Mouse (Mus musculus): ENCODE measurements at regions not wholly inside any gene's neighbourhood (a gene's known extent, or its start where the extent isn't known, plus 50 kb on each side); places are given as distances from the start of the nearest gene placed in this dataset.

- H3K27me3 ChIP-seq (replicated peaks; ENCODE audit: control insufficient read depth, insufficient read depth, low read length), result no peaks in the 10 kb centered on the region
- no peak for TF ChIP-seq POLR2A (IDR thresholded peaks at IDR 0.05; ENCODE audit: low read depth, low read length)
- no peak for DNase-seq
- H3K4me1 ChIP-seq (ENCODE audit: control insufficient read depth, insufficient read depth, low read length), result no peaks in the 10 kb centered on the region
- H3K27ac ChIP-seq (ENCODE audit: insufficient read depth, low read depth, low read length), result no peak overlapping the region
- no peaks in the 10 kb centered on the region for H3K36me3 ChIP-seq (ENCODE audit: control insufficient read depth, insufficient read depth, low read length)
- no peak overlapping the region for H3K4me3 ChIP-seq (ENCODE audit: insufficient read depth, low read depth, low read length)
These were observed 104.4 kb downstream of the 1190002N15Rik start for GRCm38 (mm10) chr9:94433468-94433867.

GRCm38 (mm10) chr9:94432144-94432747, 105.6 kb downstream of the 1190002N15Rik start:
- TF ChIP-seq CTCF (conservative IDR thresholded peaks at IDR 0.05; ENCODE audit: insufficient read depth, insufficient read length, low read depth, low read length), result no peak
- TF ChIP-seq POLR2A (IDR thresholded peaks at IDR 0.05; ENCODE audit: low read depth, low read length), result no peak

GRCm38 (mm10) chr9:94431540-94431939, 106.3 kb downstream of the 1190002N15Rik start:
- TF ChIP-seq CTCF (conservative IDR thresholded peaks at IDR 0.05; ENCODE audit: insufficient read depth, insufficient read length, low read depth, low read length), result no peak
- TF ChIP-seq POLR2A (IDR thresholded peaks at IDR 0.05; ENCODE audit: low read depth, low read length), result no peak
- H3K27ac ChIP-seq (ENCODE audit: insufficient read depth, low read depth, low read length), result no peak overlapping the region
- no peaks in the 10 kb centered on the region for H3K27me3 ChIP-seq (replicated peaks; ENCODE audit: control insufficient read depth, insufficient read depth, low read length)
- no peak overlapping the region for H3K4me3 ChIP-seq (ENCODE audit: insufficient read depth, low read depth, low read length)
- WGBS, result 95% methylated on average over 3 of the region's 3 CpGs
- no peaks in the 10 kb centered on the region for H3K4me1 ChIP-seq (ENCODE audit: control insufficient read depth, insufficient read depth, low read length)
- H3K36me3 ChIP-seq (ENCODE audit: control insufficient read depth, insufficient read depth, low read length), result no peaks in the 10 kb centered on the region
- DNase-seq, result no peak

More at GRCm38 (mm10) chr9:94432144-94432747, 105.6 kb downstream of the 1190002N15Rik start:
- Histone ChIP-seq H3K4me3 (ENCODE audit: insufficient read depth, low read depth, low read length) (no peak overlapping the region), H3K27ac (ENCODE audit: insufficient read depth, low read depth, low read length) (no peak overlapping the region), H3K36me3 (ENCODE audit: control insufficient read depth, insufficient read depth, low read length) (no peaks in the 10 kb centered on the region), H3K27me3 (replicated peaks; ENCODE audit: control insufficient read depth, insufficient read depth, low read length) (no peaks in the 10 kb centered on the region), H3K4me1 (ENCODE audit: control insufficient read depth, insufficient read depth, low read length) (no peaks in the 10 kb centered on the region)
- no peak for DNase-seq
- 98% methylated on average over 3 of the region's 3 CpGs for WGBS

GRCm38 (mm10) chr9:94430996-94431395, 106.9 kb downstream of the 1190002N15Rik start:
- Histone ChIP-seq H3K27me3 (replicated peaks; ENCODE audit: control insufficient read depth, insufficient read depth, low read length) (no peaks in the 10 kb centered on the region), H3K27ac (ENCODE audit: insufficient read depth, low read depth, low read length) (no peak overlapping the region), H3K36me3 (ENCODE audit: control insufficient read depth, insufficient read depth, low read length) (no peaks in the 10 kb centered on the region), H3K4me3 (ENCODE audit: insufficient read depth, low read depth, low read length) (no peak overlapping the region), H3K4me1 (ENCODE audit: control insufficient read depth, insufficient read depth, low read length) (no peaks in the 10 kb centered on the region)
- WGBS, result 90% methylated on average over 6 of the region's 6 CpGs
- DNase-seq, result no peak
- TF ChIP-seq CTCF (conservative IDR thresholded peaks at IDR 0.05; ENCODE audit: insufficient read depth, insufficient read length, low read depth, low read length), result no peak
- TF ChIP-seq POLR2A (IDR thresholded peaks at IDR 0.05; ENCODE audit: low read depth, low read length), result no peak

- TF ChIP-seq CTCF (conservative IDR thresholded peaks at IDR 0.05; ENCODE audit: insufficient read depth, insufficient read length, low read depth, low read length) (no peak), POLR2A (IDR thresholded peaks at IDR 0.05; ENCODE audit: low read depth, low read length) (no peak)
- WGBS, result 94% methylated on average over 5 of the region's 5 CpGs
- no peaks in the 10 kb centered on the region for H3K4me1 ChIP-seq (ENCODE audit: control insufficient read depth, insufficient read depth, low read length)
- no peak overlapping the region for H3K27ac ChIP-seq (ENCODE audit: insufficient read depth, low read depth, low read length)
- no peak overlapping the region for H3K4me3 ChIP-seq (ENCODE audit: insufficient read depth, low read depth, low read length)
- H3K27me3 ChIP-seq (replicated peaks; ENCODE audit: control insufficient read depth, insufficient read depth, low read length), result no peaks in the 10 kb centered on the region
- no peak for DNase-seq
- no peaks in the 10 kb centered on the region for H3K36me3 ChIP-seq (ENCODE audit: control insufficient read depth, insufficient read depth, low read length)
These were observed 111.1 kb downstream of the 1190002N15Rik start for GRCm38 (mm10) chr9:94426740-94427139.

- Histone ChIP-seq H3K27ac (ENCODE audit: insufficient read depth, low read depth, low read length) (no peak overlapping the region), H3K4me1 (ENCODE audit: control insufficient read depth, insufficient read depth, low read length) (no peaks in the 10 kb centered on the region), H3K36me3 (ENCODE audit: control insufficient read depth, insufficient read depth, low read length) (no peaks in the 10 kb centered on the region), H3K27me3 (replicated peaks; ENCODE audit: control insufficient read depth, insufficient read depth, low read length) (no peaks in the 10 kb centered on the region), H3K4me3 (ENCODE audit: insufficient read depth, low read depth, low read length) (no peak overlapping the region)
- DNase-seq, result no peak
- 55% methylated on average over 6 of the region's 6 CpGs for WGBS
- TF ChIP-seq POLR2A (IDR thresholded peaks at IDR 0.05; ENCODE audit: low read depth, low read length) (no peak), CTCF (conservative IDR thresholded peaks at IDR 0.05; ENCODE audit: insufficient read depth, insufficient read length, low read depth, low read length) (no peak)
These were observed 112.1 kb downstream of the 1190002N15Rik start for GRCm38 (mm10) chr9:94425804-94426203.

GRCm38 (mm10) chr9:94424438-94425135, 113.3 kb downstream of the 1190002N15Rik start:
- no peak overlapping the region for H3K27ac ChIP-seq (ENCODE audit: insufficient read depth, low read depth, low read length)
- no peaks in the 10 kb centered on the region for H3K4me1 ChIP-seq (ENCODE audit: control insufficient read depth, insufficient read depth, low read length)
- TF ChIP-seq POLR2A (IDR thresholded peaks at IDR 0.05; ENCODE audit: low read depth, low read length) (no peak), CTCF (conservative IDR thresholded peaks at IDR 0.05; ENCODE audit: insufficient read depth, insufficient read length, low read depth, low read length) (no peak)
- DNase-seq, result no peak
- no peaks in the 10 kb centered on the region for H3K27me3 ChIP-seq (replicated peaks; ENCODE audit: control insufficient read depth, insufficient read depth, low read length)
- H3K4me3 ChIP-seq (ENCODE audit: insufficient read depth, low read depth, low read length), result no peak overlapping the region
- H3K36me3 ChIP-seq (ENCODE audit: control insufficient read depth, insufficient read depth, low read length), result no peaks in the 10 kb centered on the region
- WGBS, result 58% methylated on average over 5 of the region's 5 CpGs

All from kidney, adult 2 months (tissue).